Mouse (Mus musculus) monocyte, adult 5-6 weeks (primary cell): ENCODE measurements around the gene Cdv3. TPM values are rescaled to one million over a fixed set of nuclear protein-coding genes. Genes with fewer than 3 reads are reported as not detected.
"Not testable (repeated sequence)": the region's sequence is repeated elsewhere in the genome, so short reads cannot be mapped to it uniquely, and the experiment has no call there.

Experiments
- ATAC-seq: fragments of 153-309, 156-312 bp; replicated peaks from 2 replicates; pipeline ENCODE4 v1.8.0; 2017; ENCODE audit warnings: mild to moderate bottlenecking; ENCODE audit not compliant: low TSS enrichment, insufficient number of reproducible peaks, severe bottlenecking, poor library complexity, low FRiP score
- total RNA-seq: library from RNA; stranded (forward); fragments of 200-1000, 200-491, 200-594 nt; gene quantifications from 3 replicates; pipeline ENCODE4 v1.2.3, GENCODE M21; 2017

The Cdv3 gene
- total RNA-seq, 1 experiment from 2014 or later, result 159 TPM

DNA sequence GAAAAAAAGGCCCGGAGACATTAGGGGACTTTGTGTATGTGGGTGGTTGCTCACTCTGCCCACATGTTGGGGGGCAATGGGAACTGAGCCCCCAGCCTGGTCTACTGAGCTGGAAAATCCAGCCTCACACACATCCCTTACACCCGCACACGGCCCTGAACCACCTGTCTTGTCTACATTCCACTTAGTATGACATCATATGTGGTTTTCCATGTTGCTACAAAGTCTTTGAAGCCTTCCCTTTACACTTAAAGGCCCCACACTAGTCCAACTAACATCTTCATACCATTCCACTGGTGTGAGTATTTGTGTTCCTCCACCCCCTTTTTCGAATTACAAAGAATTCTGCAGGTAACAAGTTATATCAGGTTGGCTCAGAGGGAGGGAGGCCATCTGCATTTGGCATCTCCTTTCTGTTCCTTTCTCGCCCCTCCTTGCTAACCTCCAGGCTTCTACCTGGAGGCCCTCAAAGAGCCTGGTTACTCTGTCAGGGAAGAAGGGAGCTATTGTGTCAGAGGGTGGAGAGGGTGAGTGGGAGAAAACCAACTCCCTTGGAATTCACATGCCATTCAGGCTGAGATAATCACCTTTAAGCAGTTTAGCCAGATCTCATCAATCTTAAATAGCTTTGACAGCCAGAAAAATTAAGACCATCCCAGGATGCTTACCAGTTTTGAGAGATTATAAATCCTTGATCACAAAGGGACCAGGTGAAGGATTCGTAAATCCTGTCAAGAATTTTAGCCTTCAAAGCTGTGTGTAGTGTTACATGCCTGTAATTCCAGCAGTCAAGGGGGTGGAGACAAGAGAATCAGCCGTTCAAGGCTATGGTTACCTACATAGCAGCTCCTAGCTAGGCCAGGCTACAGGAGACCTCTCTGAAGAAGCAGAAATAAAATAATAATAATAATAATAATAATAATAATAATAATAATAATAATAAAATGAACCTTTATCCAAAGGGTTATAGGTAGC lies 11.0 kb upstream of the Cdv3 start:
- no peak for ATAC-seq

- ATAC-seq, result no peak
These were observed 6.8 kb upstream of the Cdv3 start for GRCm38 (mm10) chr9:103372271-103373010.

- ATAC-seq, result no peak
These were observed 4.3 kb upstream of the Cdv3 start for GRCm38 (mm10) chr9:103369951-103370350.

GRCm38 (mm10) chr9:103366356-103366755 lies 716 bp upstream of the Cdv3 start:
- ATAC-seq, result no peak

- 0 out of 2 replicates have a peak, but pooled peaks have one; percentile 20 for ATAC-seq
These were observed 895 bp downstream of the Cdv3 start for GRCm38 (mm10) chr9:103364601-103365289.

DNA sequence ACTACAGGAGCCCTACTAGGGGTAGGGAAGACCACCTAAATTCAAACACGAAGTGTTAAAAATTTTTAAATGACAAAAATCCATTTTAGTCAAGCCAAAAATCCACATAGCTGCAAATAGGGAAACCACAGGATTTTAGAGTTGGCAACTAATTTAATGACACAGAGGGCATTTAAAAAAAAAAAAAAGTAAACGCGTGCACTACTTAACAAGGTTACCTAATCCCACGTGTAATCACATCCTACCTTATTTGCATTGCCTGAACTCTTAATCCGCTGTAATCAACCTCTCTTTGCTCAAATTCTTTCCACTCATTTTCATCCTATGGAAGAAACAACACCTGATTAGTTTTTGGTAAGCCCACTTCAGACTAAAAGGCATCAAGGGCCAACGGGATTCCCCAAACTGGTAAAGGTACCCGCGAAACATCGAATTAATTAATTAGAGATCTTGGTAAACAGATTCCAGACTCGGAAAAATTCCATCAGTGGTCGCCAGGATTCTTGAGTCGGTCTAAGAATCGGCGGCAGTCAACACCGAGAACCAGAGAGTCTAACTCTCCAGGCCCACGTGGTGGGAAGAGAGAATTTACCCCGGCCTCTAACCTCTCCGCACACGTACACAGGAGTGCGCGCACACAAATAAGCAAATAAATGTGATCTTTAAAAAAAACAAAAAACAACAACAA lies 1.8 kb downstream of the Cdv3 start:
- no peak for ATAC-seq

DNA sequence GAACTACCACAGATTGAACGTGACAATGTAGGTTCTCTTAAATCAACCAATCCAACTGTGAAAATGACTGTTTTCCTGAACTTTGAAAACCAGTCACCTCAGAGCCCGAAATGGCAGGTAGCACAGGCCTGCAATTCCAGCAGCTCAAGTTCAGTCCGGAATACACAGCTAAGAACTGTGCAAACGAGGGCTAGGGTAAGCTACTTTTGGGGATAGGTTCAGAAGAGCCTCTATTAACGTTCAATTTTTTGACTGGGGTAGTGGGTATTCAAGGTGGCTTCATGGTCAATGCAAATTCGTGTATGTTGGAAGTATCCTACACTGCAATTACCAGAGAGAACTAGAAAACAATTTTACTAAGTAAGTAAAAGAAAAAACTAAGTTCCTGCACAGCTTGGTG lies 2.6 kb downstream of the Cdv3 start:
- no peak for ATAC-seq

GRCm38 (mm10) chr9:103360642-103361041 lies 5.0 kb downstream of the Cdv3 start:
- ATAC-seq, result no peak

GRCm38 (mm10) chr9:103358545-103358944 lies 7.1 kb downstream of the Cdv3 start:
- ATAC-seq, result no peak

- ATAC-seq, result no peak
These were observed 7.7 kb downstream of the Cdv3 start for GRCm38 (mm10) chr9:103357893-103358292.

- ATAC-seq, result not testable (repeated sequence)
These were observed 12.0 kb downstream of the Cdv3 start for GRCm38 (mm10) chr9:103353500-103354260.

DNA sequence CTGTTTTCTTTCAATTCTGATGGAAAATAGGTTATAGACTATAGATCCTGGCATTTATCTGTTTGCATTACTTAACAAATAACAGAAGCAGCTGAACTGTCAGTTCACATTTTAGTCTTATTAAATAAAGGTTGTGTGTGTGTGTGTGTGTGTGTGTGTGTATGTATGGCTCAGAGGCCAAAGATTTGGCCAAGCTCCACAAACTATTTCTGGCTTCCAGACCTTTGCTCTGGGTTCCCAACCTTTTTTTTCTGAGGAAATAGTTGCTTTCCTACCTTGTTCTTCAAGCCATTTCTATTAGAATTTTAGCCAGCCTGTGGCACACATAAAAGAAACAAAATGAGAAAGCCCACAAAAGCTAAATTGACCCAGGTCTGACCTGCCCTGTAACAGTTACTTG lies 16.8 kb downstream of the Cdv3 start:
- ATAC-seq, result no peak

- no peak for ATAC-seq
These were observed 17.6 kb downstream of the Cdv3 start for GRCm38 (mm10) chr9:103347996-103348490.

- peak; percentile 50; the same call in 1 of the 2 replicates for ATAC-seq
These were observed 18.6 kb downstream of the Cdv3 start for GRCm38 (mm10) chr9:103347045-103347444.

GRCm38 (mm10) chr9:103336912-103337311 lies 28.7 kb downstream of the Cdv3 start:
- no peak for ATAC-seq

- ATAC-seq, result no peak
These were observed 33.0 kb downstream of the Cdv3 start for GRCm38 (mm10) chr9:103332663-103333062.

- ATAC-seq, result no peak
These were observed 39.2 kb downstream of the Cdv3 start for GRCm38 (mm10) chr9:103326449-103326848.

DNA sequence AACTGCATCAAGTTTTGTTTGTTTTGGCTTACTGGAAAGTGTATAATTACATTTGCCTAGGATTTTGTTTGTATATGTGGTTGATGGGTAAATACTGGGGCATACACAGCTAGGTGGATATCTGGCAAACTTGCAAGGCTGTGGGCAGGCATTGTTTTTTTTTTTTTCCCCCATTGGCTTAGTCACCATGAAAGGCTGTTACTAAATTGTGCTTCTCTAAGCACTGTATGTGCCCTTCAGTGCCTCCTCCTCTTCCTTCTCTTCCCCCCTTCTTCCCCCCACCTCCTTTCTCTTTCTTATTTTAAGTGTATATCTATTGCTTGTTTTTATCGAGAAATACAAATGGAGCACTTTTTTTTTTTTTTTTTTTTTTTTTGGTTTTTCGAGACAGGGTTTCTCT lies 41.0 kb downstream of the Cdv3 start:
- ATAC-seq, result no peak
